Mouse (Mus musculus) embryonic fibroblast, embryonic 13.5 days (primary cell): ENCODE measurements around the gene Slc15a1. TPM values are rescaled to one million over a fixed set of nuclear protein-coding genes. Genes with fewer than 3 reads are reported as not detected.

Experiments used
- H3K27ac ChIP-seq: 2 replicates; pipeline ENCODE4 v1.5.1; 2012; ENCODE audit warnings: low read length, control low read depth, inconsistent platforms; ENCODE audit not compliant: insufficient read depth
- H3K4me1 ChIP-seq: 2 replicates; pipeline ENCODE4 v1.6.1; 2011; ENCODE audit warnings: low read length; ENCODE audit not compliant: control insufficient read depth, insufficient read depth
- H3K4me3 ChIP-seq: 2 replicates; pipeline ENCODE4 v1.5.1; 2011; ENCODE audit warnings: mild to moderate bottlenecking, control low read depth, low read length; ENCODE audit not compliant: insufficient read depth
- CTCF ChIP-seq: IDR thresholded peaks from 2 replicates; pipeline ENCODE4 v1.5.1; 2011; ENCODE audit warnings: mild to moderate bottlenecking, control low read depth, low read length, moderate library complexity, borderline replicate concordance; ENCODE audit not compliant: insufficient read depth
- POLR2A ChIP-seq: IDR thresholded peaks from 2 replicates; pipeline ENCODE4 v1.6.1; 2011; ENCODE audit warnings: low read depth, mild to moderate bottlenecking, control low read depth, low read length, moderate library complexity
- polyA plus RNA-seq: library from polyadenylated mRNA; stranded (reverse); fragments of >200 nt; gene quantifications from 2 replicates; pipeline ENCODE4 v1.2.4, GENCODE M21; 2011; ENCODE audit warnings: low read depth; ENCODE audit not compliant: missing spikeins, insufficient read length

The Slc15a1 gene
- polyA plus RNA-seq, result not detected in 2 replicates

GRCm38 (mm10) chr14:121504781-121505484, at the start of gene Slc15a1:
Gene Slc15a1 (minus strand): TSS chr14:121505252.
- Histone ChIP-seq H3K4me3 (no peak within 1 kb of the TSS), H3K27ac (no peak within 1 kb of the TSS)
- TF ChIP-seq CTCF (no peak), POLR2A (no peak)

GRCm38 (mm10) chr14:121553785-121554184, 48.7 kb upstream of the Slc15a1 start:
- TF ChIP-seq CTCF (no peak), POLR2A (no peak)
- peaks cover 2% of the 10 kb centered on the region; the same call in 1 of the 2 replicates for H3K4me1 ChIP-seq

More at GRCm38 (mm10) chr14:121504781-121505484, at the start of gene Slc15a1:
- H3K4me1 ChIP-seq, result no peaks in the 10 kb centered on the region

GRCm38 (mm10) chr14:121552586-121552985, 47.5 kb upstream of the Slc15a1 start:
- no peak overlapping the region for H3K27ac ChIP-seq
- H3K4me3 ChIP-seq, result no peak overlapping the region
- H3K4me1 ChIP-seq, result peaks cover 4% of the 10 kb centered on the region
- TF ChIP-seq POLR2A (no peak), CTCF (no peak)

More at GRCm38 (mm10) chr14:121553785-121554184, 48.7 kb upstream of the Slc15a1 start:
- H3K27ac ChIP-seq, result no peak overlapping the region
- H3K4me3 ChIP-seq, result no peak overlapping the region

- Histone ChIP-seq H3K4me1 (peaks cover 8% of the 10 kb centered on the region), H3K4me3 (no peak overlapping the region), H3K27ac (no peak overlapping the region)
- TF ChIP-seq POLR2A, result no peak
- no peak for TF ChIP-seq CTCF
These were observed 44.8 kb upstream of the Slc15a1 start for GRCm38 (mm10) chr14:121549834-121550233.

GRCm38 (mm10) chr14:121547745-121548144, 42.7 kb upstream of the Slc15a1 start:
- TF ChIP-seq POLR2A (no peak), CTCF (no peak)
- no peak overlapping the region for H3K4me3 ChIP-seq
- peaks cover 8% of the 10 kb centered on the region for H3K4me1 ChIP-seq
- no peak overlapping the region for H3K27ac ChIP-seq

- H3K4me3 ChIP-seq, result no peak overlapping the region
- no peak for TF ChIP-seq CTCF
- TF ChIP-seq POLR2A, result no peak
- H3K27ac ChIP-seq, result no peak overlapping the region
- peaks cover 8% of the 10 kb centered on the region for H3K4me1 ChIP-seq
These were observed 41.6 kb upstream of the Slc15a1 start for GRCm38 (mm10) chr14:121546621-121547020.

- no peak for TF ChIP-seq POLR2A
- TF ChIP-seq CTCF, result no peak
- Histone ChIP-seq H3K4me1 (peaks cover 8% of the 10 kb centered on the region), H3K4me3 (no peak overlapping the region), H3K27ac (no peak overlapping the region)
These were observed 40.7 kb upstream of the Slc15a1 start for GRCm38 (mm10) chr14:121545551-121546331.

- TF ChIP-seq POLR2A, result no peak
- TF ChIP-seq CTCF, result no peak
- Histone ChIP-seq H3K27ac (no peak overlapping the region), H3K4me3 (no peak overlapping the region), H3K4me1 (no peaks in the 10 kb centered on the region)
These were observed 36.2 kb upstream of the Slc15a1 start for GRCm38 (mm10) chr14:121541262-121541661.

GRCm38 (mm10) chr14:121534501-121534900, 29.4 kb upstream of the Slc15a1 start:
- no peaks in the 10 kb centered on the region for H3K4me1 ChIP-seq
- H3K4me3 ChIP-seq, result no peak overlapping the region
- no peak overlapping the region for H3K27ac ChIP-seq
- no peak for TF ChIP-seq CTCF
- TF ChIP-seq POLR2A, result no peak

- Histone ChIP-seq H3K4me3 (no peak overlapping the region), H3K4me1 (no peaks in the 10 kb centered on the region), H3K27ac (no peak overlapping the region)
- TF ChIP-seq CTCF, result no peak
- no peak for TF ChIP-seq POLR2A
These were observed 25.8 kb upstream of the Slc15a1 start for GRCm38 (mm10) chr14:121530853-121531252.

- no peak for TF ChIP-seq CTCF
- no peak for TF ChIP-seq POLR2A
- H3K4me1 ChIP-seq, result no peaks in the 10 kb centered on the region
- H3K27ac ChIP-seq, result no peak overlapping the region
- no peak overlapping the region for H3K4me3 ChIP-seq
These were observed 22.8 kb upstream of the Slc15a1 start for GRCm38 (mm10) chr14:121527883-121528282.
